Mouse (Mus musculus): Measurements from ENCODE around the gene Spns1. TPM values are rescaled to one million over a fixed set of nuclear protein-coding genes. Genes with fewer than 3 reads are reported as not detected.

The Spns1 gene
- polyA plus RNA-seq (2011; ENCODE audit: insufficient read depth, insufficient read length, low read depth, missing spikeins) = 52.3 and 62.0 TPM in 2 replicates

GRCm38 (mm10) chr7:126377278-126378158 lies at the start of gene Spns1:
Spns1 (minus strand) TSS chr7:126377450.
- Histone ChIP-seq H3K27ac (ENCODE audit: insufficient read depth, low read length) (peak within 1 kb of the TSS; percentile 80), H3K9ac (ENCODE audit: low read depth, poor library complexity, severe bottlenecking) (peak within 1 kb of the TSS; percentile 62), H3K27me3 (ENCODE audit: control insufficient read depth, insufficient read depth, low read length, poor library complexity, severe bottlenecking) (no peaks in the 10 kb centered on the region), H3K36me3 (ENCODE audit: control insufficient read depth, insufficient read depth, low read length, poor library complexity, severe bottlenecking) (peaks cover 6% of the 10 kb centered on the region), H3K4me1 (ENCODE audit: control insufficient read depth, insufficient read depth, low read length) (no peaks in the 10 kb centered on the region), H3K4me3 (ENCODE audit: low read depth, low read length) (peak within 1 kb of the TSS; percentile 94), H3K9me3 (replicated peaks; ENCODE audit: control insufficient read depth, insufficient read depth, low read length, poor library complexity, severe bottlenecking) (no peaks in the 10 kb centered on the region)
- peak; percentile 70; the same call in 1 of the 2 replicates for TF ChIP-seq EP300 (IDR thresholded peaks at IDR 0.05; ENCODE audit: insufficient read depth, low read depth, low read length)
- TF ChIP-seq CTCF (IDR thresholded peaks at IDR 0.05; ENCODE audit: low read depth, low read length) = peak; percentile 76
- no peak for TF ChIP-seq POLR2A (IDR thresholded peaks at IDR 0.05; ENCODE audit: insufficient read depth, low read length)

GRCm38 (mm10) chr7:126424161-126424560 lies 46.9 kb upstream of the Spns1 start:
- no peaks in the 10 kb centered on the region for H3K4me1 ChIP-seq (ENCODE audit: control insufficient read depth, insufficient read depth, low read length)
- no peak overlapping the region for H3K27ac ChIP-seq (ENCODE audit: insufficient read depth, low read length)
- no peaks in the 10 kb centered on the region for H3K36me3 ChIP-seq (ENCODE audit: control insufficient read depth, insufficient read depth, low read length, poor library complexity, severe bottlenecking)
- no peak for TF ChIP-seq EP300 (IDR thresholded peaks at IDR 0.05; ENCODE audit: insufficient read depth, low read depth, low read length)
- no peak for TF ChIP-seq CTCF (IDR thresholded peaks at IDR 0.05; ENCODE audit: low read depth, low read length)
- H3K27me3 ChIP-seq (ENCODE audit: control insufficient read depth, insufficient read depth, low read length, poor library complexity, severe bottlenecking) = no peaks in the 10 kb centered on the region
- H3K9me3 ChIP-seq (replicated peaks; ENCODE audit: control insufficient read depth, insufficient read depth, low read length, poor library complexity, severe bottlenecking) = no peaks in the 10 kb centered on the region
- H3K4me3 ChIP-seq (ENCODE audit: low read depth, low read length) = no peak overlapping the region
- no peak overlapping the region for H3K9ac ChIP-seq (ENCODE audit: low read depth, poor library complexity, severe bottlenecking)

- no peaks in the 10 kb centered on the region for H3K4me1 ChIP-seq (ENCODE audit: control insufficient read depth, insufficient read depth, low read length)
- no peaks in the 10 kb centered on the region for H3K9me3 ChIP-seq (replicated peaks; ENCODE audit: control insufficient read depth, insufficient read depth, low read length, poor library complexity, severe bottlenecking)
- no peak overlapping the region for H3K9ac ChIP-seq (ENCODE audit: low read depth, poor library complexity, severe bottlenecking)
- H3K36me3 ChIP-seq (ENCODE audit: control insufficient read depth, insufficient read depth, low read length, poor library complexity, severe bottlenecking) = no peaks in the 10 kb centered on the region
- H3K27ac ChIP-seq (ENCODE audit: insufficient read depth, low read length) = no peak overlapping the region
- H3K27me3 ChIP-seq (ENCODE audit: control insufficient read depth, insufficient read depth, low read length, poor library complexity, severe bottlenecking) = no peaks in the 10 kb centered on the region
- TF ChIP-seq EP300 (IDR thresholded peaks at IDR 0.05; ENCODE audit: insufficient read depth, low read depth, low read length) (no peak), POLR2A (IDR thresholded peaks at IDR 0.05; ENCODE audit: insufficient read depth, low read length) (no peak), CTCF (IDR thresholded peaks at IDR 0.05; ENCODE audit: low read depth, low read length) (no peak)
- no peak overlapping the region for H3K4me3 ChIP-seq (ENCODE audit: low read depth, low read length)
Observed at GRCm38 (mm10) chr7:126421756-126422155, 44.5 kb upstream of the Spns1 start.

- Histone ChIP-seq H3K4me1 (ENCODE audit: control insufficient read depth, insufficient read depth, low read length) (no peaks in the 10 kb centered on the region), H3K27ac (ENCODE audit: insufficient read depth, low read length) (no peak overlapping the region), H3K27me3 (ENCODE audit: control insufficient read depth, insufficient read depth, low read length, poor library complexity, severe bottlenecking) (no peaks in the 10 kb centered on the region), H3K4me3 (ENCODE audit: low read depth, low read length) (no peak overlapping the region), H3K9me3 (replicated peaks; ENCODE audit: control insufficient read depth, insufficient read depth, low read length, poor library complexity, severe bottlenecking) (no peaks in the 10 kb centered on the region), H3K9ac (ENCODE audit: low read depth, poor library complexity, severe bottlenecking) (no peak overlapping the region), H3K36me3 (ENCODE audit: control insufficient read depth, insufficient read depth, low read length, poor library complexity, severe bottlenecking) (no peaks in the 10 kb centered on the region)
- TF ChIP-seq EP300 (IDR thresholded peaks at IDR 0.05; ENCODE audit: insufficient read depth, low read depth, low read length) (no peak), CTCF (IDR thresholded peaks at IDR 0.05; ENCODE audit: low read depth, low read length) (no peak), POLR2A (IDR thresholded peaks at IDR 0.05; ENCODE audit: insufficient read depth, low read length) (no peak)
Observed at GRCm38 (mm10) chr7:126418496-126418895, 41.2 kb upstream of the Spns1 start.

- Histone ChIP-seq H3K4me1 (ENCODE audit: control insufficient read depth, insufficient read depth, low read length) (no peaks in the 10 kb centered on the region), H3K4me3 (ENCODE audit: low read depth, low read length) (no peak overlapping the region), H3K36me3 (ENCODE audit: control insufficient read depth, insufficient read depth, low read length, poor library complexity, severe bottlenecking) (no peaks in the 10 kb centered on the region), H3K27me3 (ENCODE audit: control insufficient read depth, insufficient read depth, low read length, poor library complexity, severe bottlenecking) (no peaks in the 10 kb centered on the region), H3K9me3 (replicated peaks; ENCODE audit: control insufficient read depth, insufficient read depth, low read length, poor library complexity, severe bottlenecking) (no peaks in the 10 kb centered on the region), H3K27ac (ENCODE audit: insufficient read depth, low read length) (no peak overlapping the region), H3K9ac (ENCODE audit: low read depth, poor library complexity, severe bottlenecking) (no peak overlapping the region)
- no peak for TF ChIP-seq CTCF (IDR thresholded peaks at IDR 0.05; ENCODE audit: low read depth, low read length)
- no peak for TF ChIP-seq POLR2A (IDR thresholded peaks at IDR 0.05; ENCODE audit: insufficient read depth, low read length)
- TF ChIP-seq EP300 (IDR thresholded peaks at IDR 0.05; ENCODE audit: insufficient read depth, low read depth, low read length) = no peak
Observed at GRCm38 (mm10) chr7:126417606-126418005, 40.4 kb upstream of the Spns1 start.

- Histone ChIP-seq H3K4me1 (ENCODE audit: control insufficient read depth, insufficient read depth, low read length) (no peaks in the 10 kb centered on the region), H3K27me3 (ENCODE audit: control insufficient read depth, insufficient read depth, low read length, poor library complexity, severe bottlenecking) (no peaks in the 10 kb centered on the region), H3K27ac (ENCODE audit: insufficient read depth, low read length) (no peak overlapping the region), H3K36me3 (ENCODE audit: control insufficient read depth, insufficient read depth, low read length, poor library complexity, severe bottlenecking) (no peaks in the 10 kb centered on the region), H3K4me3 (ENCODE audit: low read depth, low read length) (no peak overlapping the region), H3K9me3 (replicated peaks; ENCODE audit: control insufficient read depth, insufficient read depth, low read length, poor library complexity, severe bottlenecking) (no peaks in the 10 kb centered on the region), H3K9ac (ENCODE audit: low read depth, poor library complexity, severe bottlenecking) (no peak overlapping the region)
- TF ChIP-seq EP300 (IDR thresholded peaks at IDR 0.05; ENCODE audit: insufficient read depth, low read depth, low read length) (no peak), POLR2A (IDR thresholded peaks at IDR 0.05; ENCODE audit: insufficient read depth, low read length) (no peak), CTCF (IDR thresholded peaks at IDR 0.05; ENCODE audit: low read depth, low read length) (no peak)
Observed at GRCm38 (mm10) chr7:126417045-126417444, 39.8 kb upstream of the Spns1 start.
